Mouse (Mus musculus): ENCODE data around the gene Rps27a. TPM values are rescaled to one million over a fixed set of nuclear protein-coding genes. Genes with fewer than 3 reads are reported as not detected.
A peak's percentile ranks its signal among the peaks of the same experiment; 100 is the strongest.

Gene Rps27a
- polyA plus RNA-seq, 1 experiment = 2,179 TPM

GRCm38 (mm10) chr11:29514682-29515412 lies 33.1 kb downstream of the Rps27a start, which contains the start of gene Prorsd1:
Gene Prorsd1, minus strand, starts transcription at chr11:29515033.
- peak within 1 kb of the TSS; percentile 83 for H3K4me3 ChIP-seq (ENCODE audit: insufficient read depth, low read length)

GRCm38 (mm10) chr11:29514325-29514681 lies 33.6 kb downstream of the Rps27a start:
- Histone ChIP-seq H3K27ac (ENCODE audit: insufficient read depth, low read depth, low read length) (peak overlapping the region; percentile 86), H3K4me3 (ENCODE audit: insufficient read depth, low read length) (peak overlapping the region; percentile 83), H3K4me1 (ENCODE audit: control insufficient read depth, insufficient read depth, low read length) (peaks cover 7% of the 10 kb centered on the region)
- TF ChIP-seq CTCF (IDR thresholded peaks at IDR 0.05; ENCODE audit: low read depth, low read length) (no peak), POLR2A (IDR thresholded peaks at IDR 0.05; ENCODE audit: borderline replicate concordance, low read depth, low read length) (no peak)

More at GRCm38 (mm10) chr11:29514682-29515412, 33.1 kb downstream of the Rps27a start, which contains the start of gene Prorsd1:
- H3K4me1 ChIP-seq (ENCODE audit: control insufficient read depth, insufficient read depth, low read length) = peaks cover 7% of the 10 kb centered on the region
- peak within 1 kb of the TSS; percentile 86 for H3K27ac ChIP-seq (ENCODE audit: insufficient read depth, low read depth, low read length)
- TF ChIP-seq POLR2A (IDR thresholded peaks at IDR 0.05; ENCODE audit: borderline replicate concordance, low read depth, low read length) (0 out of 2 replicates have a peak, but pooled peaks have one; percentile 47), CTCF (IDR thresholded peaks at IDR 0.05; ENCODE audit: low read depth, low read length) (no peak)

GRCm38 (mm10) chr11:29512818-29513535 lies 34.9 kb downstream of the Rps27a start:
- Histone ChIP-seq H3K4me1 (ENCODE audit: control insufficient read depth, insufficient read depth, low read length) (peaks cover 7% of the 10 kb centered on the region), H3K4me3 (ENCODE audit: insufficient read depth, low read length) (no peak overlapping the region), H3K27ac (ENCODE audit: insufficient read depth, low read depth, low read length) (no peak overlapping the region)
- no peak for TF ChIP-seq CTCF (IDR thresholded peaks at IDR 0.05; ENCODE audit: low read depth, low read length)
- TF ChIP-seq POLR2A (IDR thresholded peaks at IDR 0.05; ENCODE audit: borderline replicate concordance, low read depth, low read length) = no peak

DNA sequence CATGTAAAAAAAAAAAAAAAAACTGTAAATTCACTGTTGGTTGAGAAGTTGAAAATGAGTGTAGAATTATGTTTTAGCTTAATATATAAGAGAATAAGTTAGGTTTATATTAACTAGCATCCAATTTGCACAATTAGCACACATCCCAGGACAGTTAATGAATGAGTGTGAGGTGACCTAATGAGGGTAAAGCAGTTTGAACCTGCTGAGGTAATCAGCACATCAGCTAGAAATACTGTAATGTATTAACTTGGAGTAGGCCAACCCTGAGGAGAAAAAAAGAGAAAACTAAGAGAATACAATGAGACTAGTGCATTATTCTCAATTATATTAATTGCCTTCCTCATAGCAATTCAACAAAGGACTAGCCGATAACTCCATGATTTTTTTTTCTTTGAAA lies 38.5 kb downstream of the Rps27a start:
- H3K27ac ChIP-seq (ENCODE audit: insufficient read depth, low read depth, low read length) = no peak overlapping the region
- TF ChIP-seq CTCF (IDR thresholded peaks at IDR 0.05; ENCODE audit: low read depth, low read length) (no peak), POLR2A (IDR thresholded peaks at IDR 0.05; ENCODE audit: borderline replicate concordance, low read depth, low read length) (no peak)
- H3K4me3 ChIP-seq (ENCODE audit: insufficient read depth, low read length) = no peak overlapping the region
- H3K4me1 ChIP-seq (ENCODE audit: control insufficient read depth, insufficient read depth, low read length) = peaks cover 12% of the 10 kb centered on the region

DNA sequence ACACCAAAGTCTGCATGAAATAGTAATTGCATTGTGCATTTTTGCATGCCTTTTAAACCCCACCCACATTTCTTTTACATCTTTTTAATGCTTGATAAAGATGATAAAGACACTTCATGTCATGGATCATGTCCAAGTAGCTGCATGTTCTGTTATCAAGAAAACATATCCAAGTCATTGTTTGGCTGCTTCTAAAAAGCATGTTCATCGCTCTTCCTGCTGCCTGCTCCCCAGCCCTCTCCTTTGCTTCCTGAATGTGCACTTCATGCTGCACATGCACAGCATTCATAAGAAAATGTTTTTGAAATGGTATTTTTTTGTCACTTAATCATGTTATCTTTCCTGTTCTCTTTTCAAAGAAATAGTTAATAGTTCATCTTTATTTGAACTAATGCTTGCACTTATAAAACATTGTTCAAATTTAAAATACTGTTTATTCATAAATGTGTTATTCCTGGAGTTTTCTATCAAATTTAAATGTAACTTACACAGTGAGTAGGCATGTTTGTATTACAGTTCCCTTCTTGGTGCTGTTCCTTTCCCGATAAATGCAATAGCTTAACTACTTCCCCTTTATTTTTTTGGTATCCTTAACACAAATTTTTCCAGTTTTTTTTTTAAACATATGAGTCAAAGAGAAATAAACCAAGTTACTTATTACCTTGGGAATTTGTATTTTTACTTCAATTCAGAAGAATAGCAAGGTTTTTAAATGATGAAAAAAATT lies 42.8 kb downstream of the Rps27a start:
- TF ChIP-seq POLR2A (IDR thresholded peaks at IDR 0.05; ENCODE audit: borderline replicate concordance, low read depth, low read length) (no peak), CTCF (IDR thresholded peaks at IDR 0.05; ENCODE audit: low read depth, low read length) (no peak)
- peak overlapping the region; percentile 57 for H3K27ac ChIP-seq (ENCODE audit: insufficient read depth, low read depth, low read length)
- H3K4me1 ChIP-seq (ENCODE audit: control insufficient read depth, insufficient read depth, low read length) = peaks cover 5% of the 10 kb centered on the region
- H3K4me3 ChIP-seq (ENCODE audit: insufficient read depth, low read length) = no peak overlapping the region

DNA sequence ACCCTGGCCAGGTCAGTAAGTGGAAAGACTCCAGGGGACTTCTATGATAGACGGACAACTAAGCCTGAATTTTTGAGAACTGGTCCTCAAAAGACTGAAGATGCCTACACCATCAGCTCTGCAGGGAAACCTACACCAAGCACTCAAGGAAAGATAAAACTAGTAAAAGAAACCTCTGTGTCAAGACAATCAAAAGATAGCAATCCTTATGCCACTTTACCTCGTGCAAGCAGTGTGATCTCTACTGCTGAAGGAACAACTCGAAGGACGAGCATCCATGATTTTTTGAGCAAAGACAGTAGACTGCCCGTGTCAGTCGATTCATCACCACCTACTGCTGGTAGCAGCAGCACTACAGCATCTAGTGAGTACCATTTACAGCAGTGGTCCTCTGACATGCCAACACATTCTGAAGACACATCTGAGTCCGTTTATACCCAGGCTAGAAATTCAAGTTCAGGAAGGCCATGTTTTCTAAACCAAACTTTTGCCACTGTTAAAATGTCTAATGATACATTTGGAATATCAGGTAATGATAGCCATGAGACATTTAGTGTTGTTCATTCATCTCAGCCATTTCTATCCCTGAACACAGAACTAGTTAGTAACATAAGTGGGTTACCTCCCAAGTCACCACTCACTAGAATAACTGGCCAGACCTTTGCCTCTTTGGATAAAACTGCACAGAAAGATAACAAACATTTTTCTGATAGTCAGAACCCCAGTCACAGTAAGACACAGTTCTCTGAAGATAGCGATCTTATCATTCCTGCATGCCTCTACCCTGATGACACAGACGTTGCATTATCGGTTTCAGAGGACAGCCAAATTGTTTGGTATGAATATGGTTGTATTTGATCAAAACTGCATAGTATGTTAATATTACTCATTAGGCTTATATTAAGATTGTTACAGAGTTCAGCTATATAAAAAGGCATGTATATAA lies 43.7 kb downstream of the Rps27a start:
- no peak for TF ChIP-seq CTCF (IDR thresholded peaks at IDR 0.05; ENCODE audit: low read depth, low read length)
- no peak for TF ChIP-seq POLR2A (IDR thresholded peaks at IDR 0.05; ENCODE audit: borderline replicate concordance, low read depth, low read length)

DNA sequence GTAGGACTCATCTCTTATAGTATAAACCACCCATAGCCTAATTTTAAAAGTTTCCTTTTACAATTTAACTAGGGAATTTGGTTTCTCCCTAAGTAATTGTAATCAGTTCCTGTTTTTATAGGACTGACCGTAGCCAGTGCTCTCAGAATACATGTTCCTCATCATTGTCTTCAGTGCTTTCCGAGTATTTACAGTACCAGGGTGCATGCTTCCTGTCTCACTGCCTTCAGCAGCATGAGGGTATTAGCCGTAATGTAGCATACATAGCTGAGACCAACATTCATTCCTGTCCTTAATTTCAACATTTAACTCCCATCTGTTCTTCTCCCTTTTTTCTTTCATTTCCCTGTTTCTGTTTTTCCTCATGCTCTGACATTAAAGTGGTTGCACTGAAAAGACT lies 50.9 kb downstream of the Rps27a start:
- no peak overlapping the region; the same call in 1 of the 2 replicates for H3K4me3 ChIP-seq (ENCODE audit: insufficient read depth, low read length)
- peak overlapping the region; percentile 62 for H3K27ac ChIP-seq (ENCODE audit: insufficient read depth, low read depth, low read length)
- peaks cover 10% of the 10 kb centered on the region for H3K4me1 ChIP-seq (ENCODE audit: control insufficient read depth, insufficient read depth, low read length)
- no peak for TF ChIP-seq CTCF (IDR thresholded peaks at IDR 0.05; ENCODE audit: low read depth, low read length)
- TF ChIP-seq POLR2A (IDR thresholded peaks at IDR 0.05; ENCODE audit: borderline replicate concordance, low read depth, low read length) = no peak

More for the DNA sequence above, 43.7 kb downstream of the Rps27a start:
- no peak overlapping the region for H3K27ac ChIP-seq (ENCODE audit: insufficient read depth, low read depth, low read length)
- H3K4me1 ChIP-seq (ENCODE audit: control insufficient read depth, insufficient read depth, low read length) = peaks cover 5% of the 10 kb centered on the region
- no peak overlapping the region for H3K4me3 ChIP-seq (ENCODE audit: insufficient read depth, low read length)

Other genes starting within 250 kb of the Rps27a start
- 21.8 and 23.5 TPM in 2 replicates for gene Ccdc88a, start 174.5 kb downstream of the Rps27a start, polyA plus RNA-seq (2012; ENCODE audit: insufficient read depth, insufficient read length, missing spikeins)
- 59.9 and 70.2 TPM in 2 replicates for gene Prorsd1, start 33.1 kb downstream of the Rps27a start, polyA plus RNA-seq (2012; ENCODE audit: insufficient read depth, insufficient read length, missing spikeins)
- gene Mtif2, start 21.7 kb downstream of the Rps27a start, polyA plus RNA-seq (2012; ENCODE audit: insufficient read depth, insufficient read length, missing spikeins) = 28.1 and 29.9 TPM in 2 replicates
- gene Clhc1, start 159 bp downstream of the Rps27a start, polyA plus RNA-seq (2012; ENCODE audit: insufficient read depth, insufficient read length, missing spikeins) = 1.2 TPM in 1 of 2 replicates, not detected in the other
- 853 and 919 TPM in 2 replicates for gene Rtn4, start 144.8 kb upstream of the Rps27a start, polyA plus RNA-seq (2012; ENCODE audit: insufficient read depth, insufficient read length, missing spikeins)